Mouse (Mus musculus): ENCODE measurements at regions not wholly inside any gene's neighbourhood (a gene's known extent, or its start where the extent isn't known, plus 50 kb on each side); places are given as distances from the start of the nearest gene placed in this dataset.

DNA sequence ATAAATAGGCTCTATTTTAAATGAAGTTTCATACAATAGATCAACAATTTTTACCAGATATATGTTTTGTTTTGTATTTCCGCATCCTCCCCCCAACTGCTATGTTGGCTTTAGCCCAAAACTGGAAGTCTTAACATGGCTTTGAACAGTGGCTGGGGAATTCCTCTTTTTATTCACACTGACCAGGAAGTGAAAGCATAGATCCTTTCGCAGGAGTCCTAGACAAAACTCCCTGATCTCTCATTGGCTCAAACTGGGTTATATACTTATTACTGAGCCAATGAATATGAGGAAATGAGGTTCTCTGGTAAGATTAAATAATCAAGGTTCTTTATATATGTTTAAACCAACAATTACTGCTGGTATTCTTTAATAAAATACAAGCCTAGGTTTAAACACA, 218.8 kb downstream of the Ttll7 start:
- H3K36me3 ChIP-seq (ENCODE audit: control insufficient read depth, insufficient read depth, low read length): no peaks in the 10 kb centered on the region
- no peak overlapping the region for H3K9ac ChIP-seq (ENCODE audit: low read length)
- no peaks in the 10 kb centered on the region for H3K4me1 ChIP-seq (ENCODE audit: control insufficient read depth, insufficient read depth, low read length)
- no peak overlapping the region for H3K4me2 ChIP-seq (ENCODE audit: low read depth, low read length)
- no peak for ATAC-seq (ENCODE audit: insufficient read depth, low FRiP score)
- no peak overlapping the region for H3K27ac ChIP-seq (ENCODE audit: low read length)
- WGBS: 74% methylated on average over 2 of the region's 2 CpGs
- H3K4me3 ChIP-seq (replicated peaks; ENCODE audit: low read length): no peak overlapping the region
- H3K27me3 ChIP-seq (ENCODE audit: control insufficient read depth, insufficient read depth, low read length): no peaks in the 10 kb centered on the region
- no peaks in the 10 kb centered on the region for H3K9me3 ChIP-seq (replicated peaks; ENCODE audit: control insufficient read depth, low read length)

DNA sequence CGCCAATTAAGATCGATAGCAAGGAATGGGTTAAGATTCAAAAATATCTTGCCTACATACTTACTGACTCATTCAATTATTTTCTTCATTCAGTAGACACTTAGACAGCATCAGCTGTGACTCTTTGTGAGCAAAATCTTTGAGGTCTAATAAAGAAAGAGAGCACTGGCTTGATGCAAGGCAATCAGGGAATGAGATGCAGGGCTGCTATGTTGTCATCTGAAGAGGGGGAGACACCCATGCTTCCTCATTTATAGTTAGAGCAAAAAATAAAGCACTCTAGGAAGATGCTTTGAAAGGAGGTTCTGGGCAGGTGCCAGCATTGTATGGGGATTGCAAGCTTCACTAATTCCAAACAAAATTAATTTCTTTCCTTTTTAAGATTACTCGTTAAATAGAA, 228.0 kb downstream of the Ttll7 start:
- ATAC-seq (ENCODE audit: insufficient read depth, low FRiP score): no peak
- Histone ChIP-seq H3K4me2 (ENCODE audit: low read depth, low read length) (no peak overlapping the region), H3K9ac (ENCODE audit: low read length) (no peak overlapping the region), H3K36me3 (ENCODE audit: control insufficient read depth, insufficient read depth, low read length) (no peaks in the 10 kb centered on the region), H3K9me3 (replicated peaks; ENCODE audit: control insufficient read depth, low read length) (no peaks in the 10 kb centered on the region), H3K27me3 (ENCODE audit: control insufficient read depth, insufficient read depth, low read length) (no peaks in the 10 kb centered on the region), H3K4me1 (ENCODE audit: control insufficient read depth, insufficient read depth, low read length) (no peaks in the 10 kb centered on the region), H3K4me3 (replicated peaks; ENCODE audit: low read length) (no peak overlapping the region), H3K27ac (ENCODE audit: low read length) (no peak overlapping the region)
- 89% methylated on average over 3 of the region's 3 CpGs for WGBS

DNA sequence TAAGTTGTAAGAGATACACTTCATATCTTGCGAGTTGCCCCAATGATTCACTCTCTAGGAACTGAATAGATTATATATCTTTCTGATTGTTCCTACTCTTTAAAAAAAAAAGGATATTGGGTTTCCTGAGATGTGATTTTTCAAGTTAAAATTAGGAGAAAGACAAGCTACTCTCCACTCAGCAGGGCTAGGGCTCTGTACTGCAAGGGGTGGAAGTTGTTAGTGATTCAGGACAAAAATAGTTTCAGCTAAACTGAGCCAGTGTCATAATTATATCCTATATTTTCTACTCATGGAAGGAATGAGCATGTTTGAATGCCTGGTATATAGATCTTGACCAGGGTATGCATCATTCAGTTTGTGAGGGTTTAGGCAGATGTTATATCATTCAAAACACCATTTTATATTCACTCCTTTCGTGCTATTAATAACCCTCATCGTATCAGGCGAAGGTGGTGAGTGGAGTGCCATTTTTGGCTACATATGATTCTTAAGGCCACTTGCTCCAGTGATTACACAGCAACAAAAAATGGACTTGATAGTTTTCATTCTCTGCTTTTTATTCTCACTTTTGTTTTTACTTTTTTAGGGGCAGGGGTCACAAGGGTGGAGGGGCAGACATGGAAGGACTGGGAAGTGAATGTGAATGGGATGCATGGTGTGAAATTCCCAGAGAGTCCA, 228.7 kb downstream of the Ttll7 start:
- Histone ChIP-seq H3K9ac (ENCODE audit: low read length) (no peak overlapping the region), H3K27ac (ENCODE audit: low read length) (no peak overlapping the region), H3K4me3 (replicated peaks; ENCODE audit: low read length) (no peak overlapping the region), H3K36me3 (ENCODE audit: control insufficient read depth, insufficient read depth, low read length) (no peaks in the 10 kb centered on the region), H3K9me3 (replicated peaks; ENCODE audit: control insufficient read depth, low read length) (no peaks in the 10 kb centered on the region), H3K4me2 (ENCODE audit: low read depth, low read length) (no peak overlapping the region), H3K4me1 (ENCODE audit: control insufficient read depth, insufficient read depth, low read length) (no peaks in the 10 kb centered on the region), H3K27me3 (ENCODE audit: control insufficient read depth, insufficient read depth, low read length) (no peaks in the 10 kb centered on the region)
- WGBS: 81% methylated on average over 4 of the region's 4 CpGs
- no peak for ATAC-seq (ENCODE audit: insufficient read depth, low FRiP score)

DNA sequence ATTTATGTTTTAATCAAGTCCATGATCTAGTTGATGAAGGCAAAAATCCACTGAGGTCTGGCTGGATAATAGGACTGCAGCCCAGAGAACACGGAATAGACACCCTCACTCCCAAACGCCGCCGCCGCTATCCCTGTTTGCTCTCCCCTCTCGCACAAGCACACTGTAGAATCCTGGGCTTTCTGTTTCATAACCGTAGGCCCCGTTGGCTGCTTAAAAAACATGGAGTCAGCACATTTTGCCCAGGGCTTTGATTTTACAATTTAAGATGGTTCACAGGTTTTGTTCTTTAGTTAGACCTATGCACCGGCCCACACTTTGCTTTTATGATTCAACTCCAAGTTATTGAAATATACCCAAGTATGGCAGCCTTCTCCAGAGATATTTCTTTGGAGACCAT, 229.6 kb downstream of the Ttll7 start:
- Histone ChIP-seq H3K9me3 (replicated peaks; ENCODE audit: control insufficient read depth, low read length) (no peaks in the 10 kb centered on the region), H3K4me3 (replicated peaks; ENCODE audit: low read length) (no peak overlapping the region), H3K9ac (ENCODE audit: low read length) (no peak overlapping the region), H3K27ac (ENCODE audit: low read length) (no peak overlapping the region), H3K4me2 (ENCODE audit: low read depth, low read length) (no peak overlapping the region), H3K4me1 (ENCODE audit: control insufficient read depth, insufficient read depth, low read length) (no peaks in the 10 kb centered on the region), H3K36me3 (ENCODE audit: control insufficient read depth, insufficient read depth, low read length) (no peaks in the 10 kb centered on the region), H3K27me3 (ENCODE audit: control insufficient read depth, insufficient read depth, low read length) (no peaks in the 10 kb centered on the region)
- WGBS: 94% methylated on average over 9 of the region's 9 CpGs
- ATAC-seq (ENCODE audit: insufficient read depth, low FRiP score): no peak

DNA sequence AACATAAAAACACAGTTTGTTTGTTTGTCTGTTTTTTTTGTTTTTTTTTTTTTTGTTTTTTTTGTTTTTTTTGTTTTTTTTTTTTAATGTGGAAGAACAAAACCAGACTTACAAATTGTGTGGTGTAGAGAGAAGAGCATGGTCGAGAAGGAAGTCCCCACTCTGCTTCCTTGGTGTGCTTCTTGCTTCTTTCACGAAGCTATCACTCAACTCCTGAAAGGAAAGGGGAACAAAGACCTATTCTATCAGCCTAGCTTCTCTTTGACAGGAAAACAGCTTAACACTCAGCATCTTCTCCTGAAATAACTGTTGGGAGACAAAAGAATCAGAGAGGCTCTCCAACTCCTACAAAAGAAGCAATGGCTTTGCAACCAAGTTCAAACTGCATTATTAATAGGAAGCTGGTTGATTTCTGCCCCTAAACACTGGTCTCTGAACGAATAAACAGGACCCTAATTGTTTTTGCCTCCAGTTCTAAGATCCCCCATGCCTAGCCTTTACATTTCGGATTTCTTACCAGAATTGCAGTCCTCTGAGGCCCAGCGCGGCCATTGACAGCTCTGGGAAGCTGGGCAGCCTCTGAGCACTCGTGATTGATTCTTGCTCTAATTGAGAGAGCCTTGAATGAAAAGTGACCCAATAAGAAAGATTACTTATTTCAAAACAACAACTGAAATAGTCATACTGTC, 230.2 kb downstream of the Ttll7 start:
- H3K4me2 ChIP-seq (ENCODE audit: low read depth, low read length): no peak overlapping the region
- no peak overlapping the region for H3K9ac ChIP-seq (ENCODE audit: low read length)
- H3K9me3 ChIP-seq (replicated peaks; ENCODE audit: control insufficient read depth, low read length): no peaks in the 10 kb centered on the region
- 59% methylated on average over 7 of the region's 7 CpGs for WGBS
- no peak overlapping the region for H3K27ac ChIP-seq (ENCODE audit: low read length)
- H3K4me1 ChIP-seq (ENCODE audit: control insufficient read depth, insufficient read depth, low read length): no peaks in the 10 kb centered on the region
- H3K4me3 ChIP-seq (replicated peaks; ENCODE audit: low read length): no peak overlapping the region
- no peaks in the 10 kb centered on the region for H3K36me3 ChIP-seq (ENCODE audit: control insufficient read depth, insufficient read depth, low read length)
- no peak for ATAC-seq (ENCODE audit: insufficient read depth, low FRiP score)
- H3K27me3 ChIP-seq (ENCODE audit: control insufficient read depth, insufficient read depth, low read length): no peaks in the 10 kb centered on the region

DNA sequence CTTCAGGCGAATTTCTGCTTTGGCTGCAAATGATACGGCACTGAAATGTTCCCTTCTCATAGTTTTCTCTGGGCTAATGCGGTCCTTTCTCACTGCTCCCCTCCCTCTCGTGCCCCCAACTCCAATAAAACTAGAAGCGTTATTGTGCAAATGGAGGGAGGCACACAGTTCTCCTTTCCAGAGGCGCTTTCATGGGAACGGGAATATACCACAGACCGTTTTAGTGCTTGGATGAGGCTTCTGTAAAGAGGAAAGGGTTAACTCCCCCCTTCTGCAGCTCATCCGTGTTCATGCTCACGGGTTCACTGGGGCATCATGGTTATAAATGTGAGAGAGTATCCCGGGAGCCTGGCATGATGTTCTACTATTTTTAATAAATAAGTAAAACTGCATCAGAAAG, 231.2 kb downstream of the Ttll7 start:
- 79% methylated on average over 11 of the region's 11 CpGs for WGBS
- no peak for ATAC-seq (ENCODE audit: insufficient read depth, low FRiP score)

DNA sequence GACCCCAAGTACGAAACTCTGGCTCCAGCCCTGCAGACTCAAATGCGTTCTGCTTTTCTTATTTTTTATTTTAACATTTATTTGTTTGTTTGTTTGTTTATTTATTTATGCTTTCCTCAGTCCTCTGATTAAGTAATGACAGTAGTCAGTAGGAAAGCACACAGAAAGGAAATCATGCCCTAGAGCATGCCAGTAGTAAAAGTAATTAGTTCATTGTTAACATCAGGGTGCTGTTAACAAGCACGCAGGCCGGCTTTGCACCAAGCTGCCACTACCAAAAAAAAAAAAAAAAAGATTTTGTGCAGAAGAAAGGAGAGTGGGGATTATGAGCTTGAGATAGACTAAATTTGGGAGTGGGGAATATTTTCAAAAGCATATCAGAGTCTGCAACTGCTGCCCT, 231.7 kb downstream of the Ttll7 start:
- H3K4me3 ChIP-seq (replicated peaks; ENCODE audit: low read length): no peak overlapping the region
- 84% methylated on average over 4 of the region's 4 CpGs for WGBS
- H3K27me3 ChIP-seq (ENCODE audit: control insufficient read depth, insufficient read depth, low read length): no peaks in the 10 kb centered on the region
- H3K9ac ChIP-seq (ENCODE audit: low read length): no peak overlapping the region
- no peaks in the 10 kb centered on the region for H3K9me3 ChIP-seq (replicated peaks; ENCODE audit: control insufficient read depth, low read length)
- no peak overlapping the region for H3K27ac ChIP-seq (ENCODE audit: low read length)
- ATAC-seq (ENCODE audit: insufficient read depth, low FRiP score): no peak
- H3K4me1 ChIP-seq (ENCODE audit: control insufficient read depth, insufficient read depth, low read length): no peaks in the 10 kb centered on the region
- H3K4me2 ChIP-seq (ENCODE audit: low read depth, low read length): no peak overlapping the region
- H3K36me3 ChIP-seq (ENCODE audit: control insufficient read depth, insufficient read depth, low read length): no peaks in the 10 kb centered on the region

More for the DNA sequence above, 231.2 kb downstream of the Ttll7 start:
- Histone ChIP-seq H3K27ac (ENCODE audit: low read length) (no peak overlapping the region), H3K9ac (ENCODE audit: low read length) (no peak overlapping the region), H3K4me3 (replicated peaks; ENCODE audit: low read length) (no peak overlapping the region), H3K4me2 (ENCODE audit: low read depth, low read length) (no peak overlapping the region), H3K4me1 (ENCODE audit: control insufficient read depth, insufficient read depth, low read length) (no peaks in the 10 kb centered on the region), H3K9me3 (replicated peaks; ENCODE audit: control insufficient read depth, low read length) (no peaks in the 10 kb centered on the region), H3K27me3 (ENCODE audit: control insufficient read depth, insufficient read depth, low read length) (no peaks in the 10 kb centered on the region), H3K36me3 (ENCODE audit: control insufficient read depth, insufficient read depth, low read length) (no peaks in the 10 kb centered on the region)

DNA sequence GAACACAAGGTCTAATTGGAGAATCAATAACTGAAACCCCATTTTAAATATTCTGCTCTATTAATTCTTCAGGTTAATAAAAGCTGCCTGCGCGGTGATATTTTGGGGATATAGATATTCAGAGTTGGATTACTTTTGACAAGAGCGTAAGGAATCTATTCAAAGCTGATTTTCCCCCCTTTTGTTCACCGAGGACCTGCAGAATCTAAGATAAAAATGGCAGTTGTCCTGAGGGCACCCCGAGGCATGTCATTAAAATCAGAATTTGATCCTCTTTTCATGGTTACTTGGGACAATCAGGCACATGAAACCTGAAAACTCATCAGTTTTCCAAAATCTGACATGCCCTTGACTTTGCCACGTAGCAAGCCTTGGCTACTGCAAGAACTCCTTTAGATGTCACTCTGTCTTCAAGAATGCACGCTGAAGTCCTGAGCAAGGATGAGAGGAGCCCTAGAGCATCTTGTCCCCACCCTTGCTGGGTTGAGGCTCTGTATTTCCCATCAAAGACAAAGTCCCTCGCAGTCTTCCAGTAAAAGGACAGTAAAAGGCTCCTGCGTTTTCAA, 232.5 kb downstream of the Ttll7 start:
- ATAC-seq (ENCODE audit: insufficient read depth, low FRiP score): no peak
- H3K4me2 ChIP-seq (ENCODE audit: low read depth, low read length): no peak overlapping the region
- H3K27me3 ChIP-seq (ENCODE audit: control insufficient read depth, insufficient read depth, low read length): no peaks in the 10 kb centered on the region
- H3K36me3 ChIP-seq (ENCODE audit: control insufficient read depth, insufficient read depth, low read length): no peaks in the 10 kb centered on the region
- no peaks in the 10 kb centered on the region for H3K4me1 ChIP-seq (ENCODE audit: control insufficient read depth, insufficient read depth, low read length)
- no peak overlapping the region for H3K9ac ChIP-seq (ENCODE audit: low read length)
- WGBS: 76% methylated on average over 9 of the region's 9 CpGs
- H3K4me3 ChIP-seq (replicated peaks; ENCODE audit: low read length): no peak overlapping the region
- no peaks in the 10 kb centered on the region for H3K9me3 ChIP-seq (replicated peaks; ENCODE audit: control insufficient read depth, low read length)
- H3K27ac ChIP-seq (ENCODE audit: low read length): no peak overlapping the region

DNA sequence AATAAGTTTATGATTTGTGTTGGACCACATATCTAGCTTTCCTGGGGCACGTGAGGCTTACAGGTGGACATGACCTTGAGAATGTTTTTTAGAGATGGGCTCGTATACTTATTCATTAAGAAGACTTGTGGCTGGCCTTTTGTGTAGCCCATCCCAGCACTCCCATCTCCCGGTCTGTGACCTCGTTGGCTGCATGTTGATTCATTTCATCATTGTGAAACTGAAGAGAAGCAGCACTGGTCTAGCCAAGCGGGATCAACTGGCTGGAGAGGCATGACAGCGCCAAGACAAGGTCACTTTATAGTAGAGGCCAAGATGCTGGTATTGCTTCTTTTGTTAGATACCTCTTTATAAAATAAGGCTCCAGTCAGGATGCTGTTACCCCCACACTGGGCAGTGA, 236.0 kb downstream of the Ttll7 start:
- Histone ChIP-seq H3K4me2 (ENCODE audit: low read depth, low read length) (no peak overlapping the region), H3K4me3 (replicated peaks; ENCODE audit: low read length) (no peak overlapping the region), H3K27me3 (ENCODE audit: control insufficient read depth, insufficient read depth, low read length) (no peaks in the 10 kb centered on the region), H3K36me3 (ENCODE audit: control insufficient read depth, insufficient read depth, low read length) (no peaks in the 10 kb centered on the region), H3K4me1 (ENCODE audit: control insufficient read depth, insufficient read depth, low read length) (no peaks in the 10 kb centered on the region), H3K9ac (ENCODE audit: low read length) (no peak overlapping the region), H3K27ac (ENCODE audit: low read length) (no peak overlapping the region), H3K9me3 (replicated peaks; ENCODE audit: control insufficient read depth, low read length) (no peaks in the 10 kb centered on the region)
- ATAC-seq (ENCODE audit: insufficient read depth, low FRiP score): no peak
- WGBS: 77% methylated on average over 6 of the region's 6 CpGs

All from stomach, embryonic 16.5 days (tissue).